Mouse (Mus musculus) intestine, embryonic 15.5 days (tissue): ENCODE results near the gene Ypel4. TPM values are rescaled to one million over a fixed set of nuclear protein-coding genes. Genes with fewer than 3 reads are reported as not detected.
"Not testable (repeated sequence)": the region's sequence is repeated elsewhere in the genome, so short reads cannot be mapped to it uniquely, and the experiment has no call there.

Experiments
- ATAC-seq: fragments of 200-750 bp; cut with Nextera tagmentation; 2 replicates; pipeline ENCODE4 v1.8.0; 2017; ENCODE audit warnings: moderate TSS enrichment, moderate library complexity
- H3K27ac ChIP-seq: fragments of 300-500 bp; sonication (generic); 2 replicates; pipeline ENCODE4 v1.5.1; 2015; ENCODE audit warnings: mild to moderate bottlenecking, inconsistent platforms
- H3K27me3 ChIP-seq: fragments of 300-500 bp; sonication (generic); replicated peaks from 2 replicates; pipeline ENCODE4 v1.6.1; 2015; ENCODE audit warnings: inconsistent platforms
- H3K36me3 ChIP-seq: fragments of 300-500 bp; sonication (generic); 2 replicates; pipeline ENCODE4 v1.6.1; 2015; ENCODE audit warnings: inconsistent platforms
- H3K4me1 ChIP-seq: fragments of 300-500 bp; sonication (generic); replicated peaks from 2 replicates; pipeline ENCODE4 v1.6.1; 2015; ENCODE audit warnings: inconsistent platforms
- H3K4me2 ChIP-seq: fragments of 300-500 bp; sonication (generic); replicated peaks from 2 replicates; pipeline ENCODE4 v1.6.1; 2015; ENCODE audit warnings: mild to moderate bottlenecking, inconsistent platforms
- H3K4me3 ChIP-seq: fragments of 300-500 bp; sonication (generic); replicated peaks from 2 replicates; pipeline ENCODE4 v1.5.1; 2015; ENCODE audit warnings: inconsistent platforms
- H3K9ac ChIP-seq: fragments of 300-500 bp; sonication (generic); 2 replicates; pipeline ENCODE4 v1.6.1; 2015; ENCODE audit warnings: inconsistent platforms
- H3K9me3 ChIP-seq: fragments of 300-500 bp; sonication (generic); 2 replicates; pipeline ENCODE4 v1.6.1; 2016; ENCODE audit warnings: inconsistent platforms
- WGBS: fragments of 180-500 bp; shearing (Covaris S2); methylation state at CpG from one replicate; pipeline ENCODE4 v1.1.7; 2015; 5-methylcytosine and 5-hydroxymethylcytosine counted together
- polyA plus RNA-seq: library from polyadenylated mRNA; unstranded; fragments of >200 nt; fragmentation: Nextera tagmentation; extraction: Ambion mirVana; gene quantifications from 2 replicates; pipeline ENCODE4 v1.2.1, GENCODE M21; 2015

The Ypel4 gene
- polyA plus RNA-seq, 1 experiment from 2014 or later: 5.1 TPM

DNA sequence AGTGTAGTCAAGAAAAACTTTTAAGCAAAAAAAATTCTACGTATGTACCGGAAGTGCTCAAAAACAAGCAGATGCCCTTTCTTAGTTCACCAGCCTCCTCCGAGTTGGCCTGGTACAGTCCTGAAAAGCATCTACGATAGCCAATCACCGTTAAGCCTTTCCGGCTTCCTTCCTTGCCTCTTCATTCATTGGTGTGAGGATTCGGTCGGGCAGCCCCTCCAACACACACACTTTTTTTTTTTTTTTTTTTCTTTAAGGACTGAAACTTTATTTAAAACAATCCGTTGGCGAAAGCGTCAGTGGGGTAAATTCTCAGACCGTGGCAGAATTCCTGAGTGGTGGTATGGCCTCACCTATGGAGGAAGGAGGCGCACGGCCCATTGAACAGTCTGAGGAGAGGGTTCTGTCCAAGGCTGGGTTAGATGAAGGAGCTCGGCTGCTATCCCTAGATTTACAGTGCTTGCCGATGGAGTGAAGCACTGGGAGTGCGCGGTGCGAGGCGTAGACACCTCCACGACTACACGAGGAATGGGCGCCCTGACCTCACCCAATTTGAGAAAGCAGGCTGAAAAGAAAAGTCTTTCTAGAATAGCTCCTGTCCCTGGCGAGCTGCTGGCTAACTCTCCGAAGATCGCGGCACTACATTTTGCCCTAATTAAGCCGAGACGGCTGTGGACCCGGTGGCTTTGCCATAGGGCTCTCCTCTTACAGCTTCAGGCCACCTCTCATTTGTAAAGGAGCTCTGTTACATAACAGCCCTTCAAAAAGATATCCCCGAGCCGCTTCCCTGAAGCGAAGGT lies 18.1 kb upstream of the Ypel4 start:
- peak; percentile 96 for ATAC-seq
- WGBS: under 1% methylated on average over 33 of the region's 33 CpGs
- H3K4me3 ChIP-seq: peak overlapping the region; percentile 98
- peak overlapping the region; percentile 100 for H3K27ac ChIP-seq
- H3K4me2 ChIP-seq: peak overlapping the region; percentile 82
- no peaks in the 10 kb centered on the region for H3K36me3 ChIP-seq
- H3K4me1 ChIP-seq: no peaks in the 10 kb centered on the region; the same call in 1 of the 2 replicates
- peak overlapping the region; percentile 68 for H3K9ac ChIP-seq
- H3K27me3 ChIP-seq: no peaks in the 10 kb centered on the region
- H3K9me3 ChIP-seq: no peaks in the 10 kb centered on the region

DNA sequence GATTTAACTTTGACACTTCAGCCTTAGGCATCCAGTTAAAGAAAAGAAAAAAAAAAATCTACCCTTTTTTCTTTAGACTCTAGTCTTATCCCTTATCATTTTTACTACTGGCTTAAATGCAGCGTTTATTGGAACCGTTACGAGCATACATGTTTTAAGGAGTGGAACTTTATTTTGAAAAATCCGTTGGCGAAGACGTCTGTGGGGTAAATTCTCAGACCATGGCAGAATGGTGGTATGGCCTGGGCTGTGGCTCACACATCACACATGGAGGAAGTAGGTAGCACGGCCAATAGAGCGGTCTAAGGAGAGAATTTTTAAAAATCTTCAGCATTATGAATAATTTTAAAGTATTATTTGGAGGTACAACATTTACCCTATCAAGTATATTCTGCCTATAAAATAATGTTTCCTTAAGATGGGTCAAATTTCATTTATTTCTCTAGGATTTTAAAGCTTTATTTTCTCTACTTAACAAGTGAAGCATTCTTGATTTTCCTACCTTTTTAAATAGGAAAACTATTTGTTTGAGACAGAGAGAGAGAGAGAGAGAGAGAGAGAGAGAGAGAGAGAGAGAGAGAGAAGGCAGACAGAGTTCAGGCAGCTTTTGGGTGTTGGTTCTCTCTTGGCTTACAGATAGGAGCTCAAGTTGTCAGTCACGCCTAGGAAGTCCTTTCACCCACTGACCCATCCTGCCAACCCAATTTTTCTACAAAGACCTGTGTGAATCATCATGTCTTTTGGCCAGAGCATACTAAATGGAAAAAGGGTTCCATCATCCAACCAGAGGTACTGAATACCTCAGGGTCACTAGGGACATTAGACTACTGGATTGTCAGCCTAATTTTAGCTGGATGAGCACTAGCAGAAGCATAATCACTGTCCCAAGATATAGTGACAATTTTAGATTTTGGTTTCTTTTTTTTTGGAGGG lies 17.2 kb upstream of the Ypel4 start:
- Histone ChIP-seq H3K4me3 (peak overlapping the region; percentile 98), H3K4me2 (peak overlapping the region; percentile 82), H3K9me3 (no peaks in the 10 kb centered on the region), H3K27ac (peak overlapping the region; percentile 93; the same call in 1 of the 2 replicates), H3K27me3 (no peaks in the 10 kb centered on the region), H3K9ac (peak overlapping the region; percentile 68), H3K4me1 (no peaks in the 10 kb centered on the region; the same call in 1 of the 2 replicates), H3K36me3 (no peaks in the 10 kb centered on the region)
- 30% methylated on average over 9 of the region's 9 CpGs for WGBS
- no peak for ATAC-seq

DNA sequence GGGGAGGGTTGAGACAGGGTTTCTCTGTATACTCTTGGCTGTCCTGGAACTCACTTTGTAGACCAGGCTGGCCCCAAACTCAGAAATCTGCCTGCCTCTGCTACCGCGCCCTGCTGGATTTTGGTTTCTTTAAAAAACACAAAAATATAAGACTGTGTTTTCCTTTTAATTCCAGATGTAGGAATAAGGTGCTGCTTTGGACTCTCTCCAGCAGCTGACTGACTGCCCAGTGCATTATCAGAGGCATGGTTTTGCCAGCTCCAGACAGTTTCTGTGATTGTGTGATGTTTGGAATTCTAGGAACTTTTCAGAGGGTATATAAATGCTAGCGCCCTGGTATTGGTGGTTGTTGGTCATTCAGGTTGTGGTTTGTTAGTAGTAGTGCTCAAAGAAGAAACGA lies 16.5 kb upstream of the Ypel4 start:
- Histone ChIP-seq H3K36me3 (no peaks in the 10 kb centered on the region), H3K27ac (no peak overlapping the region), H3K4me3 (no peak overlapping the region), H3K4me2 (no peak overlapping the region), H3K9ac (no peak overlapping the region), H3K9me3 (no peaks in the 10 kb centered on the region), H3K4me1 (no peaks in the 10 kb centered on the region; the same call in 1 of the 2 replicates), H3K27me3 (no peaks in the 10 kb centered on the region)
- 92% methylated on average over 4 of the region's 4 CpGs for WGBS
- ATAC-seq: no peak

DNA sequence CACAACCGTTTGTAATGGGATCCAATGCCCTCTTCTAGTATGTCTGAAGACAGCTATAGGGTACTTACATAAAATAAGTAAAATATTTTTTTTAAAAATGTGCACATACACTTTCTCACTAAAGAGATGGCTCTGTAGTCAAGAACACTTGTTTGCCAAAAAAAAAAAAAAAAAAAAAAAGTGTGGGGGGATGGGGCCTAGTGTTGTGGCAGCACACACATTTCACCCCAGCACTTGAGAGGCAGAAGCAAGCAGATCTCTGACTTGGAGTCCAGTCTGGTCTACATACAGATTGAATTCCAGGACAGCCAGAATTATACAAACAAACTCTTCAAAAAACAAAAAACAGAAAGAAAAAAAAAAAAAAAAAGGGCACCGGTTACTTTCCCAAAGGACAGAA lies 13.1 kb upstream of the Ypel4 start:
- no peak overlapping the region for H3K4me3 ChIP-seq
- H3K4me2 ChIP-seq: no peak overlapping the region
- H3K27ac ChIP-seq: no peak overlapping the region
- H3K4me1 ChIP-seq: 0 out of 2 replicates have a peak, but pooled peaks cover 4% of the 10 kb centered on the region
- no peaks in the 10 kb centered on the region for H3K27me3 ChIP-seq
- H3K36me3 ChIP-seq: peaks cover 3% of the 10 kb centered on the region; the same call in 1 of the 2 replicates
- WGBS: 93% methylated on average over 2 of the region's 2 CpGs
- no peaks in the 10 kb centered on the region for H3K9me3 ChIP-seq
- ATAC-seq: no peak
- H3K9ac ChIP-seq: no peak overlapping the region

DNA sequence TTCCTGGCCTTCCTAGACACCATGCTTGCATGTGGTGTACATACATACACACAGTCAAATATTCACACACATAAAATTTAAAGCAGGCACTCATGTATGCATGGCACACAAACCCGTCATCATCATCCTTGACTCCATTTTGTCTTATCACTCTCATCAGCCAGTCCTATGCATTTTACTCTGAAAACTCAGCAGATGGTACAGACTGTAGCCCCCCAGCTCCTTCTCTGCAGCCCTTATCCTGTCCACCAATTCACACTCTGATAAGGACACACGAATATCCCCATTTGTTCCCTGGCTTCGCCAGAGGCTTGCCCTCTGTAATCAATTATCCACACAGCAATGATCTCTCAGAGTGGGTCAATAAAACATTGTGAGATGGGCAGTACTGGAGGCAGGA lies 12.7 kb upstream of the Ypel4 start:
- Histone ChIP-seq H3K27me3 (no peaks in the 10 kb centered on the region), H3K9ac (no peak overlapping the region), H3K9me3 (no peaks in the 10 kb centered on the region), H3K4me2 (no peak overlapping the region), H3K27ac (no peak overlapping the region), H3K4me3 (no peak overlapping the region), H3K4me1 (peaks cover 7% of the 10 kb centered on the region), H3K36me3 (peaks cover 3% of the 10 kb centered on the region; the same call in 1 of the 2 replicates)
- 79% methylated on average over 3 of the region's 3 CpGs for WGBS
- no peak for ATAC-seq

DNA sequence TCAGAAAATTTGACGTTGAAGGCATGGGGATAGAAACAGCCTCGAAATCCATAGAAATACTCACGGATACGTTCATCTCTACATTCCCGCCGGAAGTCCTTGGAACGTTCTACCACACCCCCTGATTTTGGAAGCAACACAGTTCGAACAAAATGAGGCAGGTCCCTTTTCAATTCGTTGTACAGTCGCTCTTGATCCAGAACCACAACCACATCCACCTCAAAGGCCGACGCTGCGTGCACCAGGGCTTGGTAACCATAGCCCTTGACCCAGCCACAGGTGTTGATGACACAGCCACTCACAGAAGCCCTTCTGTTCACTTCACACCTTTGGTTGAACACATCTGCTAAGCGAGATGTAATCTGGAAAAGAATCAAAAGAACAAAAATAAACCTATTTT lies 10.0 kb upstream of the Ypel4 start:
- Histone ChIP-seq H3K9ac (no peak overlapping the region), H3K4me3 (no peak overlapping the region), H3K36me3 (peaks cover 3% of the 10 kb centered on the region; the same call in 1 of the 2 replicates), H3K27me3 (no peaks in the 10 kb centered on the region), H3K4me2 (no peak overlapping the region), H3K4me1 (peaks cover 9% of the 10 kb centered on the region), H3K27ac (no peak overlapping the region), H3K9me3 (no peaks in the 10 kb centered on the region)
- 96% methylated on average over 14 of the region's 14 CpGs for WGBS
- no peak for ATAC-seq

DNA sequence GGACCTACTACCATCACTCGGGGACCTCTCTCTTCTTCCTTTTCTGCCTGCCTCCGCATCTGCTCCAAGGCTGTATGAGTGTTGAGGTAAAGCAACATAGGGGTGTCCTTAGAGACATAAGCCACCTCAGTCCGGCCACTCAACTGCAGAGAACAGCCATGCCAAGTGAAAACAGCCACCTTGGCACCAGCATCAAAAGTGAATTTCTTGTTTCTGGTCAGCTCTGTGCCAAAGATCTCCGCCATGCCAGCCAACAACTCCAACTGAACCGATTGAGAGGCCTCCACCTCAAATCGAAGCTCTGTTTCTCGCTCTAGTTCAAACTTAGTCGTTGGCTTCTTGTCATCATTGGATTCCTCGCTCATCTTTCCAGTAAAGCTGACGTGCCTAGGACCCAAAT lies 8.1 kb upstream of the Ypel4 start:
- Histone ChIP-seq H3K36me3 (peaks cover 3% of the 10 kb centered on the region; the same call in 1 of the 2 replicates), H3K27ac (no peak overlapping the region), H3K4me3 (no peak overlapping the region), H3K9ac (no peak overlapping the region), H3K9me3 (no peaks in the 10 kb centered on the region), H3K4me2 (peak overlapping the region; percentile 74; the same call in 1 of the 2 replicates), H3K27me3 (no peaks in the 10 kb centered on the region), H3K4me1 (peaks cover 9% of the 10 kb centered on the region)
- 94% methylated on average over 10 of the region's 10 CpGs for WGBS
- no peak for ATAC-seq

DNA sequence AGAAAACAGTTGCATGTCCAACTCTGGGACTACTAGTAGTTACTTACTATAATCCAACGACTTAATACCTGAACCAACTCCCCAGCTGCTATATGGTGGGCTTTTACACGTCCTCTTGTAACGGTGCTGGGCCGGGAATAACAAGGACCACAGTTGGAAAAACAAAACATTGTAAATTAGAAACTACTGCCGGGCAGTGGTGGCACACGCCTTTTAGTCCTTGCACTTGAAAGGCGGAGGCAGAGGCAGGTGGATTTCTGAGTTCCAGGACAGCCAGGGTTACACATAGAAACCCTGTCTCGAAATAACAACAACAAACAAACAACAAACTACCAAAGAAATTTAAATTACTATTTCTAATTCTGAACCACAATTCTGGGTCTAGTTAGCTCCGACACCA lies 7.1 kb upstream of the Ypel4 start:
- Histone ChIP-seq H3K4me2 (peak overlapping the region; percentile 74), H3K27ac (no peak overlapping the region), H3K9ac (peak overlapping the region; percentile 55), H3K4me1 (peaks cover 9% of the 10 kb centered on the region), H3K9me3 (no peaks in the 10 kb centered on the region), H3K4me3 (peak overlapping the region; percentile 53), H3K36me3 (peaks cover 3% of the 10 kb centered on the region; the same call in 1 of the 2 replicates), H3K27me3 (no peaks in the 10 kb centered on the region)
- 4% methylated on average over 9 of the region's 9 CpGs for WGBS
- peak; percentile 23 for ATAC-seq

DNA sequence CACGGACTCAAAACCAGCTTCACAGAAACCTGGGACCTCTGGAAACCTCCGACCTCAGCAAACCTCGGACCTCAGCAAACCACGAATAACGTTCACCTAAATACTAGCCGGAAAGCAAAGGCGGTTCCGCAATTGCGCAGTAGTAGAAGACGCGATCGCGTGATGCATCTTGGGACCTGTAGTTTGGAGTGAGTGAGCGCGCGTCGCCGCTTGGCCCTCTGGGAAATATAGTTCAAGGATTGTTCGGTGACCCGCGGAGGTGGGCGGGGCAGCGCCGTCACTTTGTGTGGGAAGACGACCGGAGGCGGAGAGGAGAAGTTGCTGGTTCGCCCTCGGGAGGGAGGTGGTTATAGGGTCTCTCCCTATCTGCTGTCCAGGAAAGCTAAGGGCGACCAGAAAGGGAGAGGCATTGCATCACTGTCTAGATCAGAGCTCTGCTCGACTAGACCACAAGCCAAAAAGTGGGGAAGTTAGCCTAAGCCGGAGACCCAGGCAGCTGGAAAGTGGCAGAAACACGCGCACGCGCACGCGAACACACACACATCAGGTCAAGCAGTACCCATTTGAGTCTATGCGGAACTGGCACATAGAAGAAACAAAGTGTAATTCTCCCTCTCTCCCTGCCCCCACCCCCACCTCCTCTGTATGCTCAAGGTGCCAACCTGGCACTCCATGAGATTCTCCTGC lies 6.5 kb upstream of the Ypel4 start, which contains the start of gene Clp1:
TSS of gene Clp1 (minus strand) at position 179 of the 687 bp plus-strand sequence.
- H3K4me3 ChIP-seq: peak within 1 kb of the TSS; percentile 53
- peak; percentile 98 for ATAC-seq
- H3K4me2 ChIP-seq: peak within 1 kb of the TSS; percentile 74
- peak within 1 kb of the TSS; percentile 84 for H3K27ac ChIP-seq
- H3K27me3 ChIP-seq: no peaks in the 10 kb centered on the region
- H3K4me1 ChIP-seq: peaks cover 9% of the 10 kb centered on the region
- H3K36me3 ChIP-seq: peaks cover 3% of the 10 kb centered on the region; the same call in 1 of the 2 replicates
- H3K9ac ChIP-seq: peak within 1 kb of the TSS; percentile 60
- no peaks in the 10 kb centered on the region for H3K9me3 ChIP-seq
- WGBS: under 1% methylated on average over 39 of the region's 39 CpGs

DNA sequence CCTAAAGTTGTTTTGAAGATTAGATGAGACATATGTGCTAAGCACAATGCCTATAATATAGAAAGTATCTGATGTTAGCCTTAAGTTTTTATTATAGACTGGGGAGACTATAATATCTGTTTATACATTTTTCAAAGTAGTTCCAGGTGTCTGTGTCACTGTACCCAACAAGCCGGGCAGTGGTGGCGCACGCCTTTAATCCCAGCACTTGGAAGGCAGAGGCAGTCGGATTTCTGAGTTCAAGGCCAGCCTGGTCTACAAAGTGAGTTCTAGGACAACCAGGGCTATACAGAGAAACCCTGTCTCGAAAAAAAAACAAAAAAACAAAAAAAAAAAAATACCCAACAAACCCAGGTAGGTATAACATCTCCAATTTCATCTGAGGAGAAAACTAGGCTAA lies 5.7 kb upstream of the Ypel4 start:
- not testable (repeated sequence) for H3K27ac ChIP-seq, H3K9me3 ChIP-seq, H3K36me3 ChIP-seq, H3K27me3 ChIP-seq, H3K4me2 ChIP-seq, H3K4me1 ChIP-seq, H3K4me3 ChIP-seq, ATAC-seq, H3K9ac ChIP-seq
- WGBS: 78% methylated on average over 5 of the region's 5 CpGs

DNA sequence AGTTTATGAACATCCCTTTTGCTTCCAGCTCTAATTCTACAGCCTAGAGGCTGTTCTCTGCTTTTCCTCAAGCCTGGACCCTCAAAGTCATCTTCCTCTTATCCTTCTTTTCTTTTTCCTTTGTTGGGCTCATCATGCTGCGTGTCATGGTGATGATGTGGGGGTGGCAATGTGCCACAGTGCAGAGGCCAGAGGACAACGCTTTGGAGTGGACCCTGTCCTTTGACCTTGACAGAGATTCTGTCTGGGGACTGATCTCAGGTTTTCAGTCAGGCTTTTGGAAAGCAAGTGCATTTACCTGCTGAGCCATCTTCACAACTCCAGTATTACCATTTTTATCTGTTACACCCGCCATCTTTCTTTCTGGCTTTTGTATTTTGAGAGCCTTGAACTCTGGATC lies 2.7 kb upstream of the Ypel4 start:
- 84% methylated on average over 3 of the region's 3 CpGs for WGBS
- Histone ChIP-seq H3K4me1 (peaks cover 25% of the 10 kb centered on the region), H3K4me2 (no peak overlapping the region), H3K4me3 (no peak overlapping the region), H3K9ac (no peak overlapping the region), H3K36me3 (no peaks in the 10 kb centered on the region), H3K9me3 (no peaks in the 10 kb centered on the region), H3K27ac (no peak overlapping the region), H3K27me3 (0 out of 2 replicates have a peak, but pooled peaks cover 5% of the 10 kb centered on the region)
- ATAC-seq: no peak
